Mouse (Mus musculus) embryo, embryonic 11 days (tissue): Measurements from ENCODE around the gene Bola1.
"Not testable (repeated sequence)": the region's sequence is repeated elsewhere in the genome, so short reads cannot be mapped to it uniquely, and the experiment has no call there.

Experiments
- DNase-seq: peaks from one replicate; pipeline ENCODE4 v3.0.0-alpha.2; 2015

Gene Bola1

DNA sequence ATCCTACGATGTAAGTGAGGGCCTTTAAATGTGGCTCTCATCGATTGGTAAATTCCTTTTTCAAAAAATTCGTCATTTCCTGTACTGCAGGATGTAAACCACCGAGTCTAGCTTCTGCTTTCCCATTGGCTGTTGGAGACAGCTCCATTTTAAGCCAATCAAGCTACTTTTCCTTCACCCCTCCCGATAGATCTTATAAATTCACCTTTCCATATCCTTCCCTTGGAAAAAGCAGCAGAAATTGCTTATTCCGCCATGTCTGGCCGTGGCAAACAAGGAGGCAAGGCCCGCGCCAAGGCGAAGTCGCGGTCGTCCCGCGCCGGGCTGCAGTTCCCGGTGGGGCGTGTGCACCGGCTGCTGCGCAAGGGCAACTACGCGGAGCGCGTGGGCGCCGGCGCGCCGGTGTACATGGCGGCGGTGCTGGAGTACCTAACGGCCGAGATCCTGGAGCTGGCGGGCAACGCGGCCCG is at the start of gene Bola1, which contains the start of gene Hist2h2ab:
Gene Bola1 (minus strand): TSS at position 49 of the 470 bp plus-strand sequence.
Gene Hist2h2ab (plus strand): TSS at position 205 of the 470 bp plus-strand sequence.
- peak; percentile 88 for DNase-seq

DNA sequence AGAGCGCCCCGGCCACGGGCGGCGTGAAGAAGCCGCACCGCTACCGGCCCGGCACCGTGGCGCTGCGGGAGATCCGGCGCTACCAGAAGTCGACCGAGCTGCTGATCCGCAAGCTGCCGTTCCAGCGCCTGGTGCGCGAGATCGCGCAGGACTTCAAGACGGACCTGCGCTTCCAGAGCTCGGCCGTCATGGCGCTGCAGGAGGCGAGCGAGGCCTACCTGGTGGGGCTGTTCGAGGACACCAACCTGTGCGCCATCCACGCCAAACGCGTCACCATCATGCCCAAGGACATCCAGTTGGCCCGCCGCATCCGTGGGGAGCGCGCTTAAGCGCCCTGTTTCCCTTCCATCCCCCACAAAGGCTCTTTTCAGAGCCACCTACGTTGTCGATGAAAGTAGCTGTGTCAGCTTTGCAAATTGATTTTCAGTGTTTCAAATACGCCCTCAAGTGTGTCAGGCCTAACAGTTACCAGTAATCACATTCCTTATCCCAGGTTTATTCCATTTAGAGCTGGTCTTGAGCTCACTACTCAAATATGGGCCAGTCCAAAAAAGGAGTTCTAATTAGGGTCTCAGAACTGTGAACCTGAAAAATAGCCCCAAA is 49.4 kb upstream of the Bola1 start:
- not testable (repeated sequence) for DNase-seq

DNA sequence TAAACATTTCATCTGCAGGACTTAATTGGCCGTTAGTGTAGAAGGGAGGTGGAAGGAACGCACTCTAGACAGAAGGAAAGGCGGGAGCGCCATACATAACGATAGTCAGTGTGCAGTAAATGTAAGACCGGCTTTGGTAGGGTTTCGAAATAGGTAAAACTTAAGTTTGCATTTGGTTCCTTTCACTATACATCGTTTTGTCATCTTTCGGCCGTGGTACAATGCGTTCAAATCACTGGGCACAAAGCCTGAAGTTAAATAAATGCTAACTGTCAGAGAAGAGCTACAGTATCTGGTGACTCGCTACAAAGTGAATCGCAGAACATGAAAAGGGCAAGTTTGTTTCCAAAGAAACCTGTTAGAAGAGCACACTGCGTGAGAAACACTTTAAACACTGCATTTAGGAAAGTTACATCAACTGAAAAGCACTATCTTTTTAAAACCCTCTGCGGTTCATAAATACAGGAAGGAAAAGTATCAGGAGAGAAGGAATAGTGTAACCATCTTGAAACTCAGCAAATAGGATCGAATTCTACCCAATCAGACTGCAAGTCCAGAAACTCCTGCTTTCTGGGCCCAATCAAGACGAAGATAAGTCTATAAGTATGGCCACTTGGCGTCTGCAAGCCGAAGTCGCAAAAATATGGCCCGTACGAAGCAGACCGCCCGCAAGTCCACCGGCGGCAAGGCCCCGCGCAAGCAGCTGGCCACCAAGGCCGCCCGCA is 48.7 kb upstream of the Bola1 start, which contains the start of gene Hist2h3b:
Gene Hist2h3b (plus strand): TSS at position 604 of the 725 bp plus-strand sequence.
- peak; percentile 91 for DNase-seq

DNA sequence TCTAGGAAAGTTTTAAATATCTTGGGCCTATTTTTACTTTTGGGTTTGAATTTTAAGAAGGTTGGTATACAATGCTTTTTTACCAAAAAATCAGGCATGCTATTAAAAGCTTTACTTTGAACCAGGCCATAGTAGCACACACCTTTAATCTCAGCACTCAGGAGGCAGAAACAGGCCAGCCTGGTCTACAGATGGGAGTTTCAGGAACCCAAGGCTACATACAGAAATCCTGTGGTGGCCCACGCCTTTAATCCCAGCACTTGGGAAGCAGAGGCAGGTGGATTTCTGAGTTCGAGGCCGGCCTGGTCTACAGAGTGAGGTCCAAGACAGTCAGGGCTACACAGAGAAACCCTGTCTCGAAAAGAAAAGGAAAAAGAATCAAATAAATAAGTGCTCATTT is 48.0 kb upstream of the Bola1 start:
- DNase-seq: no peak

DNA sequence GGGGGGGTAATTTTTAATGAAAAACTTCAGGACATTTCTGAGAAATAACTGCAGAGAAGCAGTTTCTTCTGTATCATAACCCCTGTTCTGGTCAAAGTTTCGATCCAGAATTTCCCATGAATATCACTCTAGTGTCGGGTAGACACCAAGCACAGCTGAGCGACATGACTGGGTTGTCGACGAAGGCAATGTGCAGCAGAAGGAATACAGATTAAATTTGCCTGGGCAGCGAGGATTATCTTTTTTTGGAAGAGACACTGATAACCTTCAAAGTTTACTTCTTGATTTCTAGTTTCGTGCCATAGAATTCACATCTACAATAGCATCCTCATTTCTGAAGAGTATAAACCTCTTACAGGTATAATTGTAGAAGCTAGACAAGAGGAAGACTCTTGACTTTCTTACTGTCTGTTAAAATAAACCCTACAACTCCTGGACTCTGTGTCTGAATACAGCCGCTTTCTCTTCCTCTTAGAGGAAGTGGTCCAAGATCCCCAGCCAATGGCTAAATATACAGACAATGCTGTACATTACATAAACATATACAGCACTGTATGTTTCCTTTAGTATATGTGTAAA is 46.7 kb upstream of the Bola1 start:
- DNase-seq: no peak

DNA sequence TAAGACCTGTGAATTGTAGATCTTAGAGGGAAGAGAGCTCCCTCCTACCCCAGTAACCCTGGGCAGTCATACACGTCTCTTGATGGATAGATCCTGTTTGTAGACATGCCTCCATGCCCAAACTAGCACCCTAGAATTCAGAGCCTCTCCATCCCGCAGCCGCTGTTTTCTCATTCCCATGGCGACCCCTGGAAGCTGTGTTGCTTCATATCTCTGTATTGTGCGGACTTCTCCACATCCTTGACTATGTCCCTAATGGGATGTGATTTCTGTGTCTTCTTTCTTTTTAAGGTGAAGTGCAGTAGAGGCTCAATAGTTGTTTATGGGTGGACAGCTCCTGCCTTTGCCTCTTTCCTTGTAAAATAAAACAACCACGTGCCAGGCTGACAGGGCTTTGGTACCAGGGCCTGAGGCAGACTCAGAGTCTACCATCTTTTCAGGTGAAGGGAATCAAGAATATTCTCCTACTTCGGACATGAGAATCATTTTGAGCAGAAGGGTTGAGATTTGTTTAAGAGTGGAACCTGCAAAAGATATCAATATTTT is 45.0 kb upstream of the Bola1 start:
- no peak for DNase-seq

DNA sequence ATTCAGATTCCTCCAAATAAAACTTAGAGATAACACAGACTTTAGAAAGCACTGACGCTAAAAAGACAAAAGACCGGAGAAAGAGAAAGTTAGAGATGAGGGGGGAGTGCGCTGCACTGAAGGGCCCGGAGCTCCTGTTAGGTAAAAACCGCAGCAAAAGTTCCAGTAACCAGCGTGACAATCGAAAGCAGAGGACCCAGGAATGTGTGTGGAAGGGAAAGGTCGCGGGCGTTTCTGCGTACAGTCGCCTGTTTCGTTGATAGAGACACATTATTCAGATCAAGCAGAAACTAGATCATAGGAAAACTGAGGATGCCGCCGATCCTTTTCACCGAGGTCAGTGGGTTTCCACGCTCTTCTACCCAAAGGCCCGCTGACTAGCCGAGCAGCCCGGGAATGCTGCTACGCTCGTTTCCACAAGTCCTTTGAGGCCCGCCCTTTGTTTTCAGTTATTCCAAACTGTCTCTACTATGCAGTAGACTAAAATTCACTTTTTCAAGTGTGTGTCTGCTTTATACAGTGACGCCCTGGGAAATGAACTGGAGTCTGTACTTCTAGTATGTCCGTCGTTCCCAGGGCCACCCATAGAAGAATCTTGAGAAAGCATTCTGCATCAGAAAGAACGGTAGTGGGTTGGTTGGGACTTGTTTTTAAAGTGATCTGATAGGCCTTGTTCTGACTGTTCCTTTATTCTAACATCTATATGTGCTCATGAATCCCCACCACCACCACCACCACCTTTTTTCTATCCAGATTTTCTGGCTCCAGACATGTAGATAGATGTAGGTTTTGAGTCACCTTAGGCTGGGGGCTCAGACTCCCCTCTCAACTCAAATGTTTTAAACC is 44.3 kb upstream of the Bola1 start:
- peak; percentile 69 for DNase-seq

DNA sequence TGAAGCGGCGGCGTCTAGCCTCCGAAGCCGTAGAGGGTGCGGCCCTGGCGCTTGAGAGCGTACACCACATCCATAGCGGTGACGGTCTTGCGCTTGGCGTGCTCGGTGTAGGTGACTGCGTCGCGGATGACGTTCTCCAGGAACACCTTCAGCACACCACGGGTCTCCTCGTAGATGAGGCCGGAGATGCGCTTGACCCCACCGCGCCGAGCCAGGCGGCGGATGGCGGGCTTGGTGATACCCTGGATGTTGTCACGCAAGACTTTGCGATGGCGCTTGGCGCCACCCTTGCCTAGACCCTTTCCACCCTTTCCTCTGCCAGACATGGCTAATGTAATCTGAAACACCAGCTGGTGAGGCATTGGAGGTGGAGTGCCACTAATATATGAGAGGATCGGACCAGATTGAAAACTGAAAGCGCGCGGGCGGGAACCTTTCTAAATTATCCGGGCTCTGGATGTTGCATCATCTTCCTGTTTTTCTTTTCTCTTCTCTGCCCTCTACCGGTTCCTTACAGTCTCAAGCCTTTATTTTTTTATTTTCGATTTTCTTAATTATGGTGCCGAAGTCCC is 43.6 kb upstream of the Bola1 start, which contains the start of gene Hist2h4:
Gene Hist2h4 (minus strand): TSS at position 333 of the 572 bp plus-strand sequence.
- DNase-seq: peak; percentile 95

DNA sequence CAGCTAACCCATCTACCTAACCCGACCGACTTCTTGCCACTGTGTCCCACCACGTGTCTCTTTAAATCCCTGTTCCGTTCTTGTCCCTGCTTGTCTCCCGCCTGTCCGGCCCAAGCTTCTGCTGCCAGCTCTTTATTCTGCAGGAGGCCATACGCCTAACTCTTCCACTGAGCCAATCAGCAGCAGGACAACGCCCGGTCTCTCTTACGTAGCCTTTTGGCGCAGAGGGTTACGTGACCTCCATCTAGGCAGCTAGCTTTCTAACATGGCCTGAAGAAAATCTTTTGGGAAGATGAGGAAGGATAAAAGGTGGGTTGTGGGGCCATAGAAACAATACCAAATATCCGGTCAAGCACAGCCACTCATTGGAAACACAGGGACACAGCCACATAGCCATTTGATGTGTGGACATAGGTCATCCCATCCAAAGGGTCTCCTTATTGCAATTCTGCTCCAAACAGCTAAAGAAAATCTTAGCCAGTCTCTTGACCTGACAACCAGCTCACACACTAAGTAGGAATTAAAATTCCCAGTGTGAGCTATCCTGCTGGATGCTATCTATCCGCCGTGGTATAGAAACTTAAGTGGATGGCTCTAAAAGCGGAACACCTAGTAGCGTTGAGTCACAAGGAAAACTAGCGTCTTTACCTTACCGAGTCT is 42.8 kb upstream of the Bola1 start:
- peak; percentile 90 for DNase-seq

DNA sequence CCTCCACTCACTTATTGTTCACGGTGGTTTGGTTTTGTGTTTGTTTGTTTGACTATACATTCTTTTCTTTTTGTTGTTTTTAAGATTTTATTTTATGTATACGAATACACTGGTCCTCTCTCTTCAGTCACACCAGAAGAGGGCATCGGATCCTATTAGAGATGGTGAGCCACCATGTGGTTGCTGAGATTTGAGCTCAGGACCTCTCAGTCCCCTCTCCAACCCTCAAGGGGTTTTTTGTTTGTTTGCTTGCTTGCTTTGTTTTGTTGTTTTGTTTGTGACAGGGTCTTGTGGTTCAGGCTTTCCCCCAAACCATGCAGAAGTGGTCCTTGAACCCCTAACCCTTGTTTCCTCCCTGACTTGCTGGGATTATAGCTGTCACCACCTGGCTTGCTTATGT is 42.1 kb upstream of the Bola1 start:
- no peak for DNase-seq

DNA sequence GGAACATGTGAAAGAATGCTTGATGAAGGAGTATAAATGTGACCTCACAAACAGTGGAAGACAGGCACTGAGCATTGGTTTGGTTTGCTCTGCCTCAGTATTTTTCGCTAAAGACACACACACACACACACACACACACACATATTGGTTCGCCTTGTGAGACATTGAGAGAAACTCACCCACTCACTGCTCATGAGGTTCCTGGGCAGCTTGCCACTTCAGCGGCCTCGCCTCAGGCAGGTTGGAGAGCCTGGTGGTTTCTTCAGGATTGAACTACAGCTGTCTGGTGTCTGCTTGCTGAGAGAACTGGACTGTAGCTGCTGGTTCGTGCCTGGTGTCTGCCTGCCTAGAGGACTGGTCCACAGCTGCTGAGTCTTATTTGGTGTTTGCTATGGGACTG is 40.7 kb upstream of the Bola1 start:
- no peak for DNase-seq

DNA sequence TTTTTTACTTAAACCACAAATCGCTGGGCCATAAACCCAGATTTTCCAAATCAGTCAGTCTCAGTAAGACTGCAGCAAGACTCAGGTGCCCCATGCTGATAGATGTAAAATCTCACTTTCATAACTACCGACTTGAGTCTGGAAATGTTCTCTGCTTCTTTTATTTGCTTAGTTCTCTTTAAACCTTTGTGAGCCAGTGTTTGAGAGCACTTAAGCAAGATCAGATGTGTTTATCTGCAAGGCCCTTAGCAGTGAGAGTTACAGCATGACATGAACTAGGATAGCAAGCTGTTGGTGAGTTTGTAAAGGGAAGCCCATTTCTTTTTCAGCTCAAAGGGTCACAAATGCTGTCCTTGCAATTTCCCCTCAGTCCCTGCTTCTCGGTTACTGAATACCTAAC is 37.7 kb upstream of the Bola1 start:
- DNase-seq: no peak

DNA sequence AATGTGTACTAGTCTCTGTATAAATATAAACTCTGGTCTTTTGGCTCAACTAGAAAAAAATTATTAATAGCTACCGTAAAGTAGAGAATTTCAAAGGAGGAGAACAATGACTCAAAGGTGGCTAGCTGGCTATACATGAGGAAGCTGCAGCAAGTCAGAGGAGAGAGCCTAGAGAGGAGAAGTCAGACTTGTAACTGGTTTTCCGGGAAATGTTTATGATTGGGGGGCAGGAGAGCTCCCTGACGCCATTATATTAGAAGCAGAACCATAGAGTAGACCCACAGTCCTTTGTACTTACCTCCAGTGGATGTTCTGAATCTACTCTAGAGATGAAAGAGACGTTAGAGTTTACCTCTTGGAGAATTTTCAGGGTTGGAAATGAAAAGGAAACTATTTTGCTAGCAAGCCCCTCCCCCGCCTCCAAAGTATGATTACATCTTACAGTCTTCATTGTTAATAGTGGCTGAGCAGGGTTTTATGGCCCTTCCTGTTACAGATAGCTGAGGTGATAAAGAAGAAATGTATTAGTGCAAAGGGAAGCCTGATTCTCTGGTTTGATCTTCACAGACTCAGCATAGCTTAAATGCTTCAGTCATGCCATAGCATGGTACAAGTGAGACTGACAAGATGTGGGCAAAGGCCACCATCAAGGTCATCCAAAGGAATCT is 36.6 kb upstream of the Bola1 start:
- no peak for DNase-seq

DNA sequence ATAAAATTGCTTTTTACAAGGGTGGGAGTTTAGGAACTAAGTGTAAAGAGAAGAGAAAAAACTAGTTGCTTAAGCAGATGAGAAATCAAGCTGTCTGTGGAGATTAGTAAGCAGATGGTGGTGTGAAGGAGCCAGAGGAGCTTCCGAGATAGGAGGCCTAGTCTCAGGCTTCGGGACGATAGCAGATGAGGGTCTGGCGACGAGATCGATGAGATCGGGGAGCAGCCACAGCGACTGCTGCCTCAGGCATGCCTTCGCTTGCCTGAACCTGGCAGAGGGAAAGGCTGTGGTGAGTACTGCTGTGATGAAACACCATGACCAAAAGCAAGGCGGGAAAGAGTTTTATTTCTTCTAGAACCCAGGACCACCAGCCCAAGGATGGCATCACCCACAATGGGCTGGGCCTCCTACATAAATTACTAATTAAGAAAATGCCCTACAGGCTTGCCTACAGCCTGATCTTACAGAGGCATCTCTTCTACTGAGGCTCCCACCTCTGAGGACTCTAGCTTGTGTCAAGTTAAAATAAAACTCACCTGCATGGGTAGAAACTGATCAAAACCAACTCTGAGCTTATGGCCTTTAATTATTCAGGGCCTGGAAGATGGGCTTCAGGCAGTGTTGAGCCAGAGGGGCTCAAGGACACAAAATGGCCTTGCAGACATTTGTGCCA is 35.3 kb upstream of the Bola1 start:
- DNase-seq: peak; percentile 68

DNA sequence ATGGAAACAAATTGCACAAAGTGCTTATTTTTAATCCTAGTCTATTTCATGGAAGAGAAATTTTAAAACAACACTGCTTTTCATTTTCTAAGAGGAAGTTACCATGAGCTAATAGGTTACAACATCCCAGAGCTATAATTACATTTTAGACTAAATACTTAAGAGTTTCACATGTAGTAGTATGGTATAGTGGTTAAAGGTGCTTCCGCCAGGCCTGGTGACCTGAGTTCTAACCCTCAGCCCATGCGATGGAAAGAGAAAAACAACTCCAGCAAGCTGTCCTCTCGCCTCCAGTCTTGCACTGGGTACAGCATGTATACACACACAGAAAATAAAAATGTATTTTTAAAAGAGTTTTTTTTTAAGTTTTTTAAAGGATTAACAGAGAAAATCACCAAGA is 32.3 kb upstream of the Bola1 start:
- DNase-seq: no peak

DNA sequence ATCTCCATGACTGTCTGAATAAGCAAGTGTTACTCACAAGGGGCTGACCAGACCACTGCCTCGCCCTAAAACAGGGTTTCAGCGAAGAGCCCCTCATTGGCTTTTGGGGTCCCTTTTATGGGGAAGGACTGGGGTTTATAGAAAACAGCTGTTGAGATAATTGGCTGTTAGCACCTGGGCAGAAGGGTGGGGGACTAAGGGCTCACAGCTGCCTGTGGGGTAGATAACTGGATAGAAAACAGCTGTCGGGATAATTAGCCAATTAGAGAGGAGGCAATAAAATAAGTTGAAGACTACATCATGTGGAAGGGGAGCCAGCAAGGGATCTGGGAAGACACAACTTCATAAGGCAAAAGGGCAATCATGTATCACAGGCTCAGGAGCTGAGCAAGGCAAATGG is 31.4 kb upstream of the Bola1 start:
- DNase-seq: no peak

DNA sequence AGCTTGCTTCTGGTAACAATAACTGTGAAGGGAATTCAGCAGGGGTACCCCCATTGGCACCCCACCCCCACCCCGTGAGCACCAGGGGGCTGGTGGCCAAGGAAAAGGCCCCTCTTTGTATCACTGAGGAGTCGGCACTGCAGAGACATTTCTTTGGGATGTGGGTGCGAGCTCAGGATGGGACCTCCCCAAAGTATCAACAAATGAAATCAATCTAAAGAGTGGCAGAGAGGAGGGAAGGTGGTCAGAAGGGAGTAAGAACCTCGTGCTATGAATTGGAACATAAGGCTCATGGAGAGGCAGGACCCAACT is 29.5 kb upstream of the Bola1 start:
- no peak for DNase-seq

DNA sequence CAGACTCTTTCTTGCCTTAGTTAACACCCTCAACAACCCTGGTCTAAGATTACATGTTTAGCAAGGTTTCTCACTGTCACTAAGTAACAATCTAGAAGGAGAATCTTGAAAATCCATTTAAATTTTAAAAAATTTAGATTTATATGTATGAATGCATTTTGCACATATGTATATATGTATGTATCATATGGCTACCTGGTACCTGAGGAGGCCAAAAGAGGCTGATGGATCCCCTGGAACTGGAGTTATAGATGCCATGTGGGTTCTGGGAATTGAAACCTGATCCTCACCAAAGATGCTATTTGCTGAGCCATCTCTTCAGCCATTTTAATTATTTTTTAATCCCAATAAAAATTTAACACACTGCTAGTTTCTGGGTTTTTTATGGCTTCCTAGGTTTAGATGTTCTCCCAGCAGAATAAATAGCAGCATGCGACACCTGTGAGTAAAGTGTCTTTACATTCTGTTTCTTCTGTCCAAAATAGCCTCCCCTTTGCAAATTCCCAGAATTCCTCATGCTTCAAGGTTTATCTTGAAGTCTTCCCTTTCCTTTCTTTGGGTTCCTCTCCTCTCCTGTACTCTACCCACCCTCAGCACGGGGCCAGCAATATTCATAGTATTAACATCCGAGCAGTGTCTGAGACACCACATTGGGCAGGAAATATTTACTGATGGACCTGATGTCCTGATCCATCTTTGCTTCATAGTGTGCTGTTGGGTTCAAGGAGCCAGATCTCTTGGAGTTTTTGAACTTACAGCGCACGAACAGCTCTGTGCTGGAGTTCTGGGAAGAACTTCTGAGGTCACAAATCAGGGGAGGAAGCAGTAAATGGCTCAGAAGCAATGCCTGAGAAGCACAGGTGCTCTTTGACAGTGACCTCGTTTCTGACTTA is 28.9 kb upstream of the Bola1 start:
- DNase-seq: no peak

DNA sequence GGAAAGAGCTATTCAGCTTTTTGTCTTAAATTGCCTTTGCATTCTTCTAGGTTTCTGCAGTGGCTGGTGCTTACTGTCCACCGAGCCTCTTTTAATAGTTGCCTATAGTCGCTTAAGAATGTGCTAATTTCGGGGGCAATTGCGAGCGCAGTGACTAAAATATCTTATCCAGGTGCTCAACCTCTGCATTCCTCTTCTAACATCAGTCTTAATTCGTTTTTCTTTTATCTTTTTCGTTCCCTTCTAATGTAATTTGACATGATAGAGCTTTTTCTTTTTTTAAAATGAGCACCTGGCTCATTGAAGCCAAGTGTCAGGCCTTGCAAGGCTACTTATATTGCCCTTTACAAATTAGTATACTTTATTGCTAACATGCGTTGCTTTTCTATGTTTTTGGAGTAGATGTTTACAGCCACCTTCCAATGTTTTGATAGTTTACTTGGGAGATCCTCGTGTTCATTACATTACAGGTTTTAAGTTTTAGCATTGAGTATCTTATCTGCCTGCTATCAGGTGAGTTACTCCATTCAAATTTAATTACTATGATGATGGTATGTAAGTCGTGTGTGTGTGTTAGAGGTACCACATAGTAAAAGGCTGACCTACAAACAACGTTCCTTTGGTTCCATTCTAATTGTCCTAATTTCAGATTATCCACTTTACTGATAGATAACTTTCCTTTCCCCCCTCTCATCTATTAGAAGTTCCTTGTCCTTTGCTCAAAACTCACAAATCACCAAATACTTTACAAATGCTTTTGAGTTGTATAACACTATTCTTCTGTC is 28.0 kb upstream of the Bola1 start:
- peak; percentile 41 for DNase-seq
